Mouse (Mus musculus) lung, postnatal 0 days (tissue): ENCODE measurements around the gene Endou.

ENCODE experiments used
- CTCF ChIP-seq: IDR thresholded peaks from 2 replicates; pipeline ENCODE4 v1.5.1; 2016; ENCODE audit warnings: antibody characterized with exemption, mild to moderate bottlenecking
- EP300 ChIP-seq: IDR thresholded peaks from 2 replicates; pipeline ENCODE4 v1.6.1; 2016; ENCODE audit warnings: antibody characterized with exemption, mild to moderate bottlenecking, control low read depth

DNA sequence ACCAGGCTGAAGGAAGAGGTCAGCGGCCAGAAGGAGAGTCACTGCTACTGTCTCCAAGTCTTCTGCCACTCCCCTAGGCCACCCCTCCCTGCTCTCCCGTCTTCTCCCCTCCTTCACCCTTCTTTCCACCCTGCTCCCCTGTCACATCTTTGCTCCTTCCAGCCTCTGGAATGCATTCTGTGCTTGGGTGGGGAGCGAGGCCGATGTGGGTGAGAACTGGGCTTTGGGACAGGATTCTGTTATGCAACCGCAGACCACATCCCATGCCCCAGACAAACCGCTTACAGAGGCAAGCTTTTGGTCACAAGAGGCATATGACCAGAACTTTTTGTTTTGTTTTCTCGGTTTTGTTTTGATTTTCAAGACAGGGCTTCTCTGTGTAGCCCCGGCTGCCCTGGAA lies 4.1 kb downstream of the Endou start:
- TF ChIP-seq EP300 (no peak), CTCF (no peak)
